Mouse (Mus musculus): ENCODE measurements at regions not wholly inside any gene's neighbourhood (a gene's known extent, or its start where the extent isn't known, plus 50 kb on each side); places are given as distances from the start of the nearest gene placed in this dataset.

GRCm38 (mm10) chrX:11529221-11529620, 201.6 kb downstream of the H2al1j start:
- no peak overlapping the region for H3K27ac ChIP-seq (replicated peaks)
- ATAC-seq (ENCODE audit: insufficient number of reproducible peaks, low FRiP score, low TSS enrichment, low read depth): no peak
- WGBS: 63% methylated on average over 3 of the region's 3 CpGs
- H3K36me3 ChIP-seq: no peaks in the 10 kb centered on the region
- peaks cover 3% of the 10 kb centered on the region; the same call in 1 of the 2 replicates for H3K27me3 ChIP-seq
- no peak overlapping the region for H3K4me2 ChIP-seq (replicated peaks)
- H3K4me3 ChIP-seq (replicated peaks): no peak overlapping the region
- H3K9ac ChIP-seq: no peak overlapping the region
- H3K4me1 ChIP-seq: no peaks in the 10 kb centered on the region
- no peaks in the 10 kb centered on the region for H3K9me3 ChIP-seq (replicated peaks)

GRCm38 (mm10) chrX:11532817-11533216, 205.2 kb downstream of the H2al1j start:
- Histone ChIP-seq H3K4me2 (replicated peaks) (no peak overlapping the region), H3K27me3 (no peaks in the 10 kb centered on the region), H3K9ac (no peak overlapping the region), H3K36me3 (no peaks in the 10 kb centered on the region), H3K9me3 (replicated peaks) (no peaks in the 10 kb centered on the region), H3K4me1 (no peaks in the 10 kb centered on the region), H3K4me3 (replicated peaks) (no peak overlapping the region), H3K27ac (replicated peaks) (no peak overlapping the region)
- ATAC-seq (ENCODE audit: insufficient number of reproducible peaks, low FRiP score, low TSS enrichment, low read depth): no peak
- WGBS: 65% methylated on average over 4 of the region's 4 CpGs

GRCm38 (mm10) chrX:11533871-11534270, 206.2 kb downstream of the H2al1j start:
- no peak overlapping the region for H3K27ac ChIP-seq (replicated peaks)
- H3K9ac ChIP-seq: no peak overlapping the region
- H3K36me3 ChIP-seq: no peaks in the 10 kb centered on the region
- no peaks in the 10 kb centered on the region for H3K9me3 ChIP-seq (replicated peaks)
- H3K27me3 ChIP-seq: no peaks in the 10 kb centered on the region
- no peaks in the 10 kb centered on the region for H3K4me1 ChIP-seq
- ATAC-seq (ENCODE audit: insufficient number of reproducible peaks, low FRiP score, low TSS enrichment, low read depth): no peak
- H3K4me3 ChIP-seq (replicated peaks): no peak overlapping the region
- H3K4me2 ChIP-seq (replicated peaks): no peak overlapping the region
- WGBS: 76% methylated on average over 8 of the region's 8 CpGs

GRCm38 (mm10) chrX:11541011-11541410, 213.4 kb downstream of the H2al1j start:
- WGBS: 71% methylated on average over 2 of the region's 2 CpGs
- no peak overlapping the region for H3K27ac ChIP-seq (replicated peaks)
- no peak overlapping the region for H3K9ac ChIP-seq
- ATAC-seq (ENCODE audit: insufficient number of reproducible peaks, low FRiP score, low TSS enrichment, low read depth): no peak
- no peak overlapping the region for H3K4me2 ChIP-seq (replicated peaks)
- H3K4me1 ChIP-seq: no peaks in the 10 kb centered on the region
- H3K4me3 ChIP-seq (replicated peaks): no peak overlapping the region
- H3K9me3 ChIP-seq (replicated peaks): no peaks in the 10 kb centered on the region
- H3K27me3 ChIP-seq: peaks cover 3% of the 10 kb centered on the region
- no peaks in the 10 kb centered on the region for H3K36me3 ChIP-seq

GRCm38 (mm10) chrX:11550164-11550851, 222.7 kb downstream of the H2al1j start:
- no peak overlapping the region for H3K4me3 ChIP-seq (replicated peaks)
- no peak overlapping the region for H3K27ac ChIP-seq (replicated peaks)
- H3K4me2 ChIP-seq (replicated peaks): no peak overlapping the region
- peaks cover 28% of the 10 kb centered on the region for H3K27me3 ChIP-seq
- H3K4me1 ChIP-seq: 0 out of 2 replicates have a peak, but pooled peaks cover 4% of the 10 kb centered on the region
- H3K9ac ChIP-seq: no peak overlapping the region
- ATAC-seq (ENCODE audit: insufficient number of reproducible peaks, low FRiP score, low TSS enrichment, low read depth): no peak
- no peaks in the 10 kb centered on the region for H3K9me3 ChIP-seq (replicated peaks)
- WGBS: 26% methylated on average over 12 of the region's 12 CpGs
- no peaks in the 10 kb centered on the region for H3K36me3 ChIP-seq

- Histone ChIP-seq H3K27ac (replicated peaks) (no peak overlapping the region), H3K9me3 (replicated peaks) (no peaks in the 10 kb centered on the region), H3K4me2 (replicated peaks) (no peak overlapping the region), H3K9ac (no peak overlapping the region), H3K36me3 (no peaks in the 10 kb centered on the region), H3K4me1 (0 out of 2 replicates have a peak, but pooled peaks cover 4% of the 10 kb centered on the region), H3K27me3 (peaks cover 25% of the 10 kb centered on the region), H3K4me3 (replicated peaks) (no peak overlapping the region)
- WGBS: 38% methylated on average over 5 of the region's 5 CpGs
- no peak for ATAC-seq (ENCODE audit: insufficient number of reproducible peaks, low FRiP score, low TSS enrichment, low read depth)
Observed at GRCm38 (mm10) chrX:11552177-11552576, 224.6 kb downstream of the H2al1j start.

GRCm38 (mm10) chrX:11555035-11555570, 227.5 kb downstream of the H2al1j start:
- 0 out of 2 replicates have a peak, but pooled peaks cover 4% of the 10 kb centered on the region for H3K4me1 ChIP-seq
- no peak overlapping the region for H3K9ac ChIP-seq
- ATAC-seq (ENCODE audit: insufficient number of reproducible peaks, low FRiP score, low TSS enrichment, low read depth): no peak
- H3K27me3 ChIP-seq: peaks cover 27% of the 10 kb centered on the region
- H3K4me3 ChIP-seq (replicated peaks): no peak overlapping the region
- H3K9me3 ChIP-seq (replicated peaks): no peaks in the 10 kb centered on the region
- H3K27ac ChIP-seq (replicated peaks): no peak overlapping the region
- no peaks in the 10 kb centered on the region for H3K36me3 ChIP-seq
- no peak overlapping the region for H3K4me2 ChIP-seq (replicated peaks)
- 76% methylated on average over 7 of the region's 7 CpGs for WGBS

GRCm38 (mm10) chrX:11558260-11558659, 230.6 kb downstream of the H2al1j start:
- no peak overlapping the region for H3K27ac ChIP-seq (replicated peaks)
- 68% methylated on average over 2 of the region's 2 CpGs for WGBS
- no peaks in the 10 kb centered on the region for H3K9me3 ChIP-seq (replicated peaks)
- ATAC-seq (ENCODE audit: insufficient number of reproducible peaks, low FRiP score, low TSS enrichment, low read depth): no peak
- H3K4me1 ChIP-seq: no peaks in the 10 kb centered on the region
- H3K4me2 ChIP-seq (replicated peaks): no peak overlapping the region
- no peak overlapping the region for H3K9ac ChIP-seq
- no peaks in the 10 kb centered on the region for H3K36me3 ChIP-seq
- 0 out of 2 replicates have a peak, but pooled peaks cover 4% of the 10 kb centered on the region for H3K27me3 ChIP-seq
- no peak overlapping the region for H3K4me3 ChIP-seq (replicated peaks)

GRCm38 (mm10) chrX:11560550-11561276, 233.1 kb downstream of the H2al1j start:
- no peaks in the 10 kb centered on the region for H3K4me1 ChIP-seq
- WGBS: 51% methylated on average over 15 of the region's 17 CpGs
- H3K36me3 ChIP-seq: no peaks in the 10 kb centered on the region
- no peaks in the 10 kb centered on the region for H3K9me3 ChIP-seq (replicated peaks)
- 0 out of 2 replicates have a peak, but pooled peaks cover 4% of the 10 kb centered on the region for H3K27me3 ChIP-seq
- no peak overlapping the region for H3K4me2 ChIP-seq (replicated peaks)
- H3K9ac ChIP-seq: no peak overlapping the region
- H3K27ac ChIP-seq (replicated peaks): no peak overlapping the region
- ATAC-seq (ENCODE audit: insufficient number of reproducible peaks, low FRiP score, low TSS enrichment, low read depth): no peak
- H3K4me3 ChIP-seq (replicated peaks): no peak overlapping the region

GRCm38 (mm10) chrX:11565888-11566287, 238.3 kb downstream of the H2al1j start:
- Histone ChIP-seq H3K36me3 (no peaks in the 10 kb centered on the region), H3K4me1 (no peaks in the 10 kb centered on the region), H3K9me3 (replicated peaks) (no peaks in the 10 kb centered on the region), H3K27me3 (no peaks in the 10 kb centered on the region), H3K4me2 (replicated peaks) (no peak overlapping the region), H3K4me3 (replicated peaks) (no peak overlapping the region), H3K27ac (replicated peaks) (no peak overlapping the region), H3K9ac (no peak overlapping the region)
- no peak for ATAC-seq (ENCODE audit: insufficient number of reproducible peaks, low FRiP score, low TSS enrichment, low read depth)
- WGBS: 38% methylated on average over 2 of the region's 2 CpGs

- Histone ChIP-seq H3K36me3 (no peaks in the 10 kb centered on the region), H3K27me3 (no peaks in the 10 kb centered on the region), H3K9me3 (replicated peaks) (no peaks in the 10 kb centered on the region), H3K4me3 (replicated peaks) (no peak overlapping the region), H3K4me2 (replicated peaks) (no peak overlapping the region), H3K4me1 (no peaks in the 10 kb centered on the region), H3K27ac (replicated peaks) (no peak overlapping the region), H3K9ac (no peak overlapping the region)
- no peak for ATAC-seq (ENCODE audit: insufficient number of reproducible peaks, low FRiP score, low TSS enrichment, low read depth)
- WGBS: 46% methylated on average over 6 of the region's 6 CpGs
Observed at GRCm38 (mm10) chrX:11567827-11568226, 240.2 kb downstream of the H2al1j start.
